Mouse (Mus musculus) 3T3-L1 (cell line): ENCODE data around the gene Kif24.
"Not testable (repeated sequence)": the region's sequence is repeated elsewhere in the genome, so short reads cannot be mapped to it uniquely, and the experiment has no call there.

Source experiments
- DNase-seq: peaks from one replicate; pipeline ENCODE4 v3.0.0-alpha.2; 2015; ENCODE audit warnings: low read depth, low spot score

The Kif24 gene

DNA sequence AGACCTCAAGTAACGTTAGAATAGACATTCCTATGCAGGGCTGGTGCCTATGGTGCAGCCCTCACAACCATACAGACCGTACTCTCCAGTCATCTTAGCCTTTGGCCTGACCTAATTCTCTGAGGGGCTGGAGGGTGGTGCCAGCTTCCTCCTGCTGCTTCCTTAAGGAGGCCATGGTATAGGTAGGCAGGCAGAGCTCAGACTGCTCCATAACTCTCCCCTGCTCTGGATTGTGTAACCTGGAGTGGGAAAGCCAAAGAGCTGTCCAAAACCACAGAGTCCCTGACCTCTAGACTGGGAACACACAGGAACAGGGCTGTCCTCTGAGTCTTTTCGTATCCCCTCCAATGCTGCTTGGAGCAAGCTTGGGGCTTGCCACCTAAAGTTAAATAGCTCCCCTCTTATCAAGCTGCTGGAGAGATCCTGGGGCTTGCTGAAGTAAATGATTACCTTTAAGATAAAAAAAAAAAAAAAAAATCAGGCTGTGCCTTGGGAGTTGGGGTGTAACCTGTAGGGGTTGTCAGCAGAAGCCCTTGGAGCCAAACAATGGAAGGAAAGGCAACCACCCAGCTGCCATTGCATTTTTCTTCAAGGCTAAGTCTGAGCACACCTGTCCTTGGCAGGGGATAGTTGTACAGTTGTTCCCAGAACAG is 28.9 kb upstream of the Kif24 start:
- no peak for DNase-seq

DNA sequence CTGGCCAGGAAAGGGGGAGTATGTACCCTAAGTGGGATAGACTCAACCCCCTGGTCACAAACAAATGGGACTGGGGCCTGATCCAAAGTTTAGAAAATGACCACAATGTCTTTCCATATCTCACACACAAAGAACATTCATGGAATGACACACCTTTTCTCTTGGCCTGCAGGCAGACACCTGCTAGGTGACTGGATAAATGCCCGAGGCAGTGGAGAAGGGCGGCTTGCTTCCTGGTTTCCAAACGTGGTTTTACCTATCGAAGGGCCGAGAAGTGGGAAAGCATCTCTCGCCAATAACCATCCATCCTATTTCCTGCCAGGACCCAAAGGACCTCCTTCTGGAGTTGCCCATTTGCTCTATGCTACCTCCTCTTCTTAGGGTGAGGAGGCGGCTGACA is 28.3 kb upstream of the Kif24 start:
- DNase-seq, result no peak

DNA sequence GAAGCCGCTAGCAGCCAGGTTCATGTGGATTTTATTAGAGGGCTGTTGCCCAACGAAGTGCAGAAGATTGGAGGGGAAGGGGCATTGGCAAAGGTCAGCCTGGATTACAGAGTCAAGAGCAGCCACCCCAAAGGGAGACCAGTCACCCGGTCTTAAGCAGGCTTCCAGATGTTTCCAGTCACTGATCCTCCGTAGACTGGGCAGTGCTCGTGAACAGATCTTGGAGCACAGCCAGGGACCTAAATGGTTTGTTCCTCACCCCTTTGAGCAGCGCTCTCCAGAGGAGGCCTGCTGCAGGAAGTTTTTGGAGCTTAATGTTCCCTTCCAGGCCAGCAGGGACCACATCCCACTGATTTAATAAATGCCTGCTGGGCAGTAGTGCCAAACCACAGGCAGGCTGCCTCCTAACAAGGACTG is 16.9 kb upstream of the Kif24 start:
- DNase-seq, result peak; percentile 39

DNA sequence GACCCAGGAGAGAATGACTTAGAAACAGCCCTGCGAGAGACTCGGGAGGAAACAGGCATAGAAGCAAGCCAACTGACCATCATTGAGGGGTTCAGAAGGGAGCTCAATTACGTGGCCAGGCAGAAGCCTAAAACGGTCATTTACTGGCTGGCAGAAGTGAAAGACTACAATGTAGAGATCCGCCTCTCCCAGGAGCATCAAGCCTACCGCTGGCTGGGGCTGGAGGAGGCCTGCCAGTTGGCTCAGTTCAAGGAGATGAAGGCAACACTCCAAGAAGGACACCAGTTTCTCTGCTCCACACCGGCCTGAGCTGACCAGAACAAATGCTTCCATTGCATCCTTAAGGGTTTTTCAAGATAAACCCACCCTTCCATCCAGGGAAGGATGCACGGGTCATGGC is 15.6 kb upstream of the Kif24 start:
- no peak for DNase-seq

DNA sequence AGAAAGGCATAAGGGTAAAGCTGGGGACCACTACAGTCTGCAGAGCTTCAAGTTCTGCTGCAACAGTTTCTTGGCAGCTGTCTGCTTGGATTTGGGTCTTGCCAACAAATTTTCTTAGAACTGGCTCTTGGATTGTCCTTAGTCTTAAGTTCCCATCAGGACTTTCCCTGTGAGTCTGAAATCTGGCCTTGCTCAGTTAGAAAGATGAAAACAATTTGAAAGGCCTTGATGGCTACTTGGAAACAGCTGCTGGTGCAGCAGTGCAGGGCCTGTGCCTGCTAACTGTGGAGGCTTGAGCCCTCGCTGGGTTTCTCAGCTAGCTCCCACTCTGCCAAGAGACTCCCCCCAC is 14.7 kb upstream of the Kif24 start:
- no peak for DNase-seq

DNA sequence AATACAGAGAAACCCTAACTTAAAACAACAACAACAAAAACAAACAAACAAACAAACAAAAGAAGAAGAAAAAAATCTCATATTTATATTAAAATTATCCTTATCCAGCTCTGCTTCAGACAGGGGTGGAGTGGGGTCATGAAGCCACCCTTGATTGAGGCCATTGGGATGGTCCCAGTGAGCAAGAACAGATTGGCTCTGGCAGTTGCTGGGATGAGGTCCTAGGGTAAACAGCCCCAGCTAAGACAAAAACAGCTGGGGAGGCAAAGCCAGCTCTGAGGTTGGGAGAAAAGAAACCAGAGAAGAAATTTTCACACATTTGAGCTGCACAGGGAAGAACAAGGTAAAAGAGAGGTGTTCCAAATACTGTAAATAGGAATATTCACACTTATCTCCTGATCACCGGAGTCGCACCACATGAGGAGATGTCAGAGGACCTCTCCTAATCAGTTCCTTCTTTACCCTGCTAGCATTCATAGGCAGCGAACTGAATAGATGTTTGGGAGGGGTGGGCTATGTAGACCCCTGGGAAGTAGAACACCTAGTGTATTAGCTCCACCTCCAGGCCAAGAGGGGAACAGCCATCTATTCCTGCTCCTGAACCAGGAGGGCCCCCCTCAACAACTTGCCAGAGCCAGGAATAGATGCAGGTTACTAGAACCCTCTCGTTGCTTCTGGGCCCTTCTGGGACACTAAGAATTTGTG is 14.2 kb upstream of the Kif24 start:
- no peak for DNase-seq

DNA sequence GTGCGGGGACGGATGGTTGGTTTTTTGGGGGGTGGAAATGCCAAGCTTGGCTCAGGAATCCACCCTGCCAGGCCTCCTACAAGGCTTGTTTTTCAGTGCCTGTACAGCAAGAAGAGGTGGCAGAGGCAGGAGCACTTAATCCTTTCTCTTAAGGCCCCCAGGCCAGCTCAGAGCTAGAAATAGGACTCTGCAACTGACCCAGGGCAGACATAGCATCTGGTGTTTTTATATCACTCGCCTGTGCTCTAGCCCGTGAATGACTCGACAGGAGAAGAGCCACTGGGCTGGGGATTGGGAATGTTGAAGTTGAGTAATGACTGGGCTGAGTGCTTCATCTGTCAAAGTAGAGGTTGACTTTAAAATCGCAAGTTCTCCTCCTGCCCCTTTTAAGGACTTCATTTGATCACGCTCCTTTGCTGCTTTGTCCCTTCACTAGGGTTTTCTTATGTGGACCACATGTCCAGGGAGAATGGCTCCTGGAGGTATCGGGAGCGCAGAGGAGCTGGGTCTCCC is 13.0 kb upstream of the Kif24 start:
- DNase-seq, result no peak

DNA sequence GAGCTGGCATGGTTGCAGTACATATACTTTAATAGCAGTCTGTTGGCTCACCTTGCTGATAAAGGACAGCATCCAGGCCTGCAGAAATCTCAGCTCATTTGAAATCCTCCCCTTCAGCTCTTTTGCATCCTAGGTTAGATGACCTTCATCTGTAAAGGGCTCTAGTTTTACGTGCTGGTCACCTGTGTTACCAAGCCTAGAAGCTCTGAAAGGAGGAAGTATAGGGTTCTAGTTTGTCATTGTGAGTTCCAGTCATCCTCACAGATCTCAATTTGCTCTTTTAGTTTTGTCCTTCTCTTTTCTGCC is 6.7 kb upstream of the Kif24 start:
- no peak for DNase-seq

DNA sequence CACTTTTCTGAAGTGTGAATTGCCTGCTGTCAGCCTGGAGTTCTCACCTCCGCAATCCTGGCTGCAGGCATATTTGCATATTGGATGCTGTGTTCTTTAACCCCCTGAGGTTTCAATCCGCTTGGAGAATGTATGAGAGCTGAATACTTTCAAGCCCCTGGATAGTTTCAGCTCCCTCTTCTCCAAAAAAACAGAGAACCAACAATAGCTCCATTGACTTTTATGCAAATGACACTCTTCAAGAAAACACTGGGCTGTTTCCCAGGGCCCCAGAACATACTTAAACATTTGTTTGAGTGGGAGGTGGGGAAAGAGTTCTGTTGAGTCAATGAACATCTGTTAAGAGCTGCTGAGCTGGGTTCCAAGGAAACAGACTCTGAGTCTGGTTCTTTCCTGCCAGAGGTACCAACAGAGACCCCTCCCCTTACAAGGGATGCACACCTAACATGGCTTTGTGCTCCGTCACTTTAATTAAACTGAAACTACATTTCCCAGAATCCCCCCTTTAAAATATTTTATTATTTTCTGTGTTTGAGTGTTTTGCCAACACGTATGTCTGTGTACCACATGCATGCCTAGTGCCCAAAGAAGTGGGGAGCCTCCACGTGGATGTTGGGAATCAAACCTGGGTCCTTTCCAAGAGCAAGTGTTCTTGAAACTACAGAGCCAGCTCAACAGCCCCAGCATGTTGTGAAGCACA is 6.1 kb upstream of the Kif24 start:
- DNase-seq, result no peak

DNA sequence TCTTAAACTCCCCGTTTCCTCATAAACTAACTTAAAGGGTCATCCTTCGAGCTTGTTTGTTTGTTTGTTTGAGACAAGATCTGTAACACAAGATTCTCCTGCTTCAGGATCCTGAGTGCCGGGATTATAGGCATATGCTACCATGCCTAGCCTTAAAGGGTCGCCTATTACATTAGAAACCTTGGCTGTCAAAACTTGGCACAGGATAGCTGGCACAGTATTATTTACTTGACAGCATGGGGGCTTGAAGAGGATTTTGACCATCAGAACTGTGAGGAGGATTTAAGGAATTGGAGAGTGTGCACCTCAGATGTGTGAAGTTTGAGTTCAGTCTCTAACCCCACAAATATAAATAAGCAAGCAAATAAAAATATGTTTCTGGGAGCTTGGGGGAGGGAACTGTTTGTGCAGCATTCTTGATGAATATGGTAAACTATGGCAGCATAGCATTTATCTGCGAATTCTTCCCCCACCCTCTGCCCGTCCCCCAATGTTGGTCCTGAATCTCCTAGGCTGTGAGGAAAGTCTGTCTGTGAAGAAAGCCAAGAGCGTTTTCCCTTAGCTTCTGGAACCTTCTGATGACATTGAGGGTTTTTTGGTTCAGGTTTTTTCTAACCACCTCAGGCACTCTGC is 5.5 kb upstream of the Kif24 start:
- no peak for DNase-seq

DNA sequence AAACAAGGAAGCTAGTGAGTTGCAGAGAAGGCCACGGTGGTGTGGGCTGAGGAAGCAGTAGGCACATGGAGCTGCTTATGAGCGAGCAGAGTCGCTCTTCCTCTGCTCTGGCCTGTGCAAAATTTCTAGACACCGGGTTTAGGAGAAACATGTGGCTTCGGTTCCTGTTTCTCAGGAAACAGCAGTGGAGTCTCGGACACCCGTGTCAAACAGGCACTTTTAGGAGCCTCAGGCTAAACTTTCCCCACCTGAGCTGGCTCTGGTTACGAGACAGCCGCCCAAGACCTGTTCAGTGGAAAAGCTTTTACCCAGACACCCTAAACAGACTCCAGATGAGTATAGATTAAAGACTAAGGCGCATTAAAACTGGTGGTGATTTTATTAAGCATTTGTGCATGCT is 4.5 kb upstream of the Kif24 start:
- no peak for DNase-seq

DNA sequence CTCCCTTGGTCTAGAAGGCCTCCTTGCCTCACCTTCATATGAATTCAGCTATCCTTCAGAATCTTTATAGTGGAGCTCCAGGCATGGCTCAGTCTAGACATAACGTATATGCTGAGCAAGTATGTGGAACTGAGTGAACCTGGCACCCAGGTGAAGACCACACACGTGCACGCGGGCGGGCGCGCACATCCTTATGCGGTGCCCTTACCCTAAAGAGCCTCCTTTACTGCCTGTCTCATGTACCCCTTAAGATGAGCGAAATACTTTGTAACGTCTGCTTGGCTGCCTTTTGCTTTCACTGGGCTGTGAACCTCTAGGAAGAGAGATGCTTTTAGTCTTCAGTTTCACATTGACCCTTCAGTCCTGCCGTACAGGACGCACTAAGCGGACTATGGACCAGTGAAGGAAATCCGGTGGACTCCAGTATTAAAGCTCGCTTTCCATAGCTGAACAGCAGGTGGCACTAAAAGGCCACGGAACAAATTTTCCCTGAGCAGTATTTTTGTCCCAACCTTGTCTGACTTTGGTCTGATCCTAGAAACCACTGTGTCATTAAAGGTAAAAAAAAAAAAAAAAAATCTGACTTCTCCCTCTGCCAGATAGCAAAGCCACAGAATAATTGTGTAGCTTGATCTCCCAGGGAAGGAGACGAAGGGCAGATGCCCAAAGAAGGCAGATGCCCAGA is 3.9 kb upstream of the Kif24 start:
- DNase-seq, result peak; percentile 67

DNA sequence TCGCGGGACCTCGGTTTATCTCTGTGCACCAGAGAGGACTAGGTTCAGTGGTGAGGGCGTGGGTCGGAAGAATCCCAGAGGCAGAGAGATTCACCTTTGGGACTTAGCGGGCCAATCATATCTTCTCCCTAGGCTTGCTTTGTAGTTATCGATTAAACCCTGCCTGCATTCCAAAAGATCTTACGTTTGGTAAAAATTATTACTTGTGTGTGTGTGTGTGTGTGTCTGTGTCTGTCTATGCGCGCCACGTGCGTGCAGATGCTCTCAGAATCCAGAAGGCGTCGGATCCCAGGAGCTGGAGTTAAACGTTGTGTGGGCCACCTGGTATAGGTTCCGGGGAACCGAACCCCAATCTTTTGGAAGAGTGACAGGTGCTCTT is 589 bp upstream of the Kif24 start:
- DNase-seq, result no peak

DNA sequence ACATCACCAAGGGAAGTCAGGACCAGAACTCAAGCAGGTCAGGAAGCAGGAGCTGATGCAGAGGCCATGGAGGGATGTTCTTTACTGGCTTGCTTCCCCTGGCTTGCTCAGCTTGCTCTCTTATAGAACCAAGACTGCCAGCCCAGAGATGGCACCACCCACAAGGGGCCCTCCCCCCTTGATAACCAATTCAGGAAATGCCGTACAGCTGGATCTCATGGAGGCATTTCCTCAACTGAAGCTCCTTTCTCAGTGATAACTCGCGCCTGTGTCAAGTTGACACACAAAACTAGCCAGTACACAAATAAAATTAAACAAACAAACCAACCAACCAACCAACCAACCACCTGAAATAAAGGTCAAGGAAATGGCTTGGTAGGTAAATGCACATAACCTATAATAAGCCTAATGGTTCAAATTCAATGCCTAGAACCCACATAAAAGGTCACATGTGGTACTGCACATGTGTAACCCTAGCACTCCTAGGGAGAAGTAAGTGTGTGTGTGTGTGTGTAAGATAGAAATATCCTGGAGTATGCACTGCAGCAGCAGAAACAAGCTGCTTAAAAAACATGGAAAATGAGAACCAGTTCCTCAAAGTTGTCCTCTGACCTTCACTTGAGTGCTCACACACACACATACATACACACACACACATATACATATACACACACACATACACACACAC is 1.5 kb downstream of the Kif24 start:
- DNase-seq, result not testable (repeated sequence)

DNA sequence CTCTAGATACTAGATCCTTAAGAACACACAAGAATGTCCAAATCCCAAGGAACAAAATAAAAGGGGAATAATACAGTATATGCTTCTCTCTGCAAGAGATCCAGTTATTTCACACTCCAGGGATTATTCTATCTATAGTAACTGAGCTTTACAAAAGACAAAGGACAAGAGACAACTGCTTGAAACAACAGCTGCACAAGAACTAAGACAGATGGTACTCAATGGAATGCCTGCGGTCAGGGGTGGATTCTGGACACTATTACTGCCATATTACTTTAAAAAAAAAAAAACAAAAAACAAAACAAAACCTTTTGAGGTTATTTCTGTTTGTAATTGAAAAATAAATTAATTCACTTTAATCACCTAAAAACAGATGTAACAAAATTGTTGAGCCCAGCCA is 4.0 kb downstream of the Kif24 start:
- DNase-seq, result no peak

DNA sequence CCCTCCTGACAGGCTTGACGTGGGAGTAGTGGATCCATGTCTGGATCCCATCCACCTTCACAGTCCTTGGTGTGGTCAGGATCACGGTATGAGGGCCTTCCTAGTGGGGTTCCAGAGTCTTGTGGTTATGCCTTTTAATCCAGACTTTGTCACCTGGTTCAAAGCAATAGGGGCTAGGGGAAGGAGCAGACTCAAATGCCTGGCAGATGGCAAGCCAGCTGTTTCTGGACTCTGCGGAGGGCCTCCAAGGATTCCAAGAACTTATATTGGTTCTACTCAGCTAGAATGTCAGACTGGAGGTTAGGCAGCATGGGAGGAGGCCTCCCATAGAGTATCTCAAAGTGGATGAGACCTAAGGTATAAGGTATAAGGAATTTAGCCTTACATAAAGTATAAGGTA is 17.1 kb downstream of the Kif24 start:
- DNase-seq, result no peak

DNA sequence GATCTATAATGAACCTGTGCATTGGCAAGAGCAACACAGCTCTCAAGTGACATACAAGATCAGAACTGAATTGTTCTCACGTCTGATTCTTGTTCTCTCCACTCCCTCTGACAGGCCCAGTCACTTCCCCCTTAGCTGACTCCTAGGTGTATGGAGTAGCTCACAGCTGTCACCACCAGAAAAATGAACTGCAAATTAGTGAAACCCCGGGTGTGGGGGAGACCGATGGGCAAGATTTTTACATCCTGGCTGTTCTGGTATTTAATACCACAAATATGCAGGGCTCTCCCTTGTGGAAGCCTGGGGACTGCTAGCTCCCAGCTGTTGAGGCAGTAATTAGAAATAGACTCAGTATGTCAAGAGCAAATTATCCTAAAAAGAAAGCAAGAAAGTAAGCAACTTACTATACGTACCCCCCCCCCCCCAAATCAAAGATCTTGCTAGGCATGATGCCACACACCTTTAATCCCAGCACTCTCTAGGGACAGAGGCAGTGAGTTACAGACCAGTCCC is 21.8 kb downstream of the Kif24 start:
- DNase-seq, result peak; percentile 7

DNA sequence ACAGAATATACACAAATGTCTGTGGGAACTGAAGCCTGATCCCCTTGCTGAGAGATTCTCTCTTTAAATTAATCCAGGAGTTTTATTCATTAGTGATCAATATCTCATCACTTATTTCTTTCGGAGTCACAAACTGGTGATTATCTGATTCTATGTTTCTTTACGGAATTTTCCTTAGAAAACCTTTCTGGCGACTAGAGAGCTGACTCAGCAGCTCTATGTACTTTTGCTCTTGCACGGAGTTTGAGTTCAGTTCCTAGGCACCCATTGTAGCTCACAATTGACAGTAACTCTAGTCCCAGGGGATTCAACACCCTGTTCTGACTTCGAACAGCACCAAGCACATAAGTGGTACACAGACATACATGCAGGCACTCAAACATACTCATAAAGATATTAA is 25.8 kb downstream of the Kif24 start:
- no peak for DNase-seq

DNA sequence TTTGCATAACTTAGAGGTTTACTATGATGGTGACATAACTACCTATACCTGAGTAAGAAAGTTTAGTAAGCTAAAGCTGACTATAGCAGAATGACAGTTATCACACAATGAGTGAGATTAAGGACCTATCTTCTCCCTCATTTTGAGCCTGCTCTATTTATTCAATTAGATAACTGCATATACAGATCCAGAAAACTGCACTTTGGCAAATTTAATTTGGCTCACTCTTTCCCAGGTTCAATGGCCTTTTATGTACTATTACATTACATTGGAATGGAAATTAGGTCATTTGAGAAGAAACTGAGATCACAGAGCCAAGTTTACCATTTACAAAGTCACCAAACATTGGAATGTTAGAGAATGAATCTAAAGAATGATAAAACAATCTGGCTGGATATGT is 47.7 kb downstream of the Kif24 start:
- DNase-seq, result no peak

DNA sequence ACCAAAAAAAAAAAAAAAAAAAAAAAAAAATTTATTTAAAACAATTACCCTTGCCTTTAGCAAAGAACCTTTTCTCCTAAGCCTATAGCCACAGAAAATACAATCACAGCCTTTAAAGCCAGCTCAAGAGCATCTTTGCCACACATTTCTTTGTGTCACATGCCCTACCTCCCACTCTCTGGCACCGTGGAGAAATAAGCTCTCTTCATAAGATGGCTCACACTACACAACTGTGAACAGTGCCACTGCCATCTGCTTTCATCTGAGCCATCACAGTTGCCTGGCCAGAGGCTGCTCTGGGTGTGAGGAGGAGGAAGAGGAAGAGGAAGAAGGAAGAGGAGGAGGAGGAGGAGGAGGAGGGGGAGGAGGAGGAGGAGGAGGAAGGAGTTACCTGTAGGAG is 55.3 kb downstream of the Kif24 start:
- DNase-seq, result no peak

DNA sequence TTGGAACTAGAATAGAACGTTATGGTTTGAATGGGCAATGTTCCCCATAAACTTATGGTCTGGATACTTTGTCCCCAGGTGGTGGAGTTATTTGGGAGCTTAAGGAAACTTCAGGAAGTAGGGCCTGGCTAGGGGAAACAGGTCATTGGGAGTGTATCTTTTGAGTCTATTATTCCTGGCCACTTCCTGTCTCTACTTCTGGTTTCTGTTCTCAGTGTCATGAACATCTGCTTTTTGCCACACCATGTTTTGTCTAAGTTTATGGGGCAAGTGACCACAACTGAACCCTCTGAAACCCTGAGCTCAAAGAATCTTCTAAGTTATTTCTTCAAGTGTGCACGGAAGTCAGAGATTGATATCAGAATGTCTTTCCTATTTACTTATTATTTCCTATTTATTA is 57.3 kb downstream of the Kif24 start:
- no peak for DNase-seq
